Mouse (Mus musculus) heart, embryonic 16.5 days (tissue): ENCODE data around the gene Zfp467. TPM values are rescaled to one million over a fixed set of nuclear protein-coding genes. Genes with fewer than 3 reads are reported as not detected.

Experiments
- ATAC-seq: fragments of 200-750 bp; cut with Nextera tagmentation; replicated peaks from 2 replicates; pipeline ENCODE4 v1.8.0; 2017; ENCODE audit warnings: moderate number of reproducible peaks; ENCODE audit not compliant: insufficient read depth, low FRiP score; ENCODE audit errors: extremely low read depth
- H3K27ac ChIP-seq: fragments of 300-500 bp; sonication (generic); 2 replicates; pipeline ENCODE4 v1.5.1; 2014; ENCODE audit warnings: mild to moderate bottlenecking, low read length, control low read depth, moderate library complexity
- H3K27me3 ChIP-seq: fragments of 300-500 bp; sonication (generic); 2 replicates; pipeline ENCODE4 v1.6.1; 2014; ENCODE audit warnings: low read length, mixed read lengths; ENCODE audit not compliant: control insufficient read depth, insufficient read depth
- H3K36me3 ChIP-seq: fragments of 300-500 bp; sonication (generic); 2 replicates; pipeline ENCODE4 v1.6.1; 2014; ENCODE audit not compliant: control insufficient read depth, insufficient read depth
- H3K4me1 ChIP-seq: fragments of 300-500 bp; sonication (generic); 2 replicates; pipeline ENCODE4 v1.6.1; 2014; ENCODE audit warnings: low read length, mixed read lengths; ENCODE audit not compliant: control insufficient read depth, insufficient read depth
- H3K4me2 ChIP-seq: fragments of 300-500 bp; sonication (generic); 2 replicates; pipeline ENCODE4 v1.6.1; 2014; ENCODE audit warnings: low read depth, mild to moderate bottlenecking, control low read depth, low read length
- H3K4me3 ChIP-seq: fragments of 300-500 bp; sonication (generic); 2 replicates; pipeline ENCODE4 v1.5.1; 2014; ENCODE audit warnings: mild to moderate bottlenecking, control low read depth, low read length
- H3K9ac ChIP-seq: fragments of 300-500 bp; sonication (generic); 2 replicates; pipeline ENCODE4 v1.6.1; 2014; ENCODE audit warnings: low read length, control low read depth
- H3K9me3 ChIP-seq: fragments of 300-500 bp; sonication (generic); replicated peaks from 2 replicates; pipeline ENCODE4 v1.6.1; 2016; ENCODE audit warnings: low read length; ENCODE audit not compliant: control insufficient read depth
- WGBS: fragments of 180-500 bp; shearing (Covaris S2); extraction: QIAGEN DNeasy Blood & Tissue Kit; methylation state at CpG from one replicate; pipeline ENCODE4 v1.1.7; 2014; 5-methylcytosine and 5-hydroxymethylcytosine counted together
- polyA plus RNA-seq: library from polyadenylated mRNA; unstranded; fragments of >200 nt; fragmentation: Nextera tagmentation; extraction: Ambion mirVana; gene quantifications from 2 replicates; pipeline ENCODE4 v1.2.1, GENCODE M21; 2015

The Zfp467 gene
- polyA plus RNA-seq, 1 experiment from 2014 or later, result 22.1 TPM

DNA sequence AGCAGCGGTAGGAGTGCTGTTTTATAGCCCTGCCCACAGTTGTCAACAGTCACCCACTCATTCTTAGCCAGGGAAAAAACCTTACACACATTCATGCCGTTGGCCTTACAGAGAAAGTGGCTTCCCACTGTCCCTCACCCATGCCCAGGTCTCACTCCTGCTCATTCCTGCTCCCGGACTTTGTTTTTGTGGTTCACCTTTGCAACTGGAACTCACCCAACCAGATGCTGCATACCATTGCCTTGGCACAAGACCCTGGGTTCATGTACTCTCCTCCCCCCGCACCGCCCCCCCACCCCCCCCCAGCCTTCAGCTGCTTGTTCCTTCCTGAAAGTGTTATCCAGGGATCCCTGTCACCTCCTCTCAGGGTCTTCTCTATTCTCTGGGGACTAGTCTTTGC, 10.5 kb downstream of the Zfp467 start:
- no peak overlapping the region for H3K4me3 ChIP-seq
- no peak overlapping the region for H3K9ac ChIP-seq
- H3K4me1 ChIP-seq, result peaks cover 8% of the 10 kb centered on the region; the same call in 1 of the 2 replicates
- H3K27ac ChIP-seq, result no peak overlapping the region
- H3K36me3 ChIP-seq, result peaks cover 15% of the 10 kb centered on the region
- H3K9me3 ChIP-seq, result no peaks in the 10 kb centered on the region
- 48% methylated on average over 5 of the region's 5 CpGs for WGBS
- H3K4me2 ChIP-seq, result no peak overlapping the region
- no peak for ATAC-seq
- H3K27me3 ChIP-seq, result peaks cover 5% of the 10 kb centered on the region; the same call in 1 of the 2 replicates

DNA sequence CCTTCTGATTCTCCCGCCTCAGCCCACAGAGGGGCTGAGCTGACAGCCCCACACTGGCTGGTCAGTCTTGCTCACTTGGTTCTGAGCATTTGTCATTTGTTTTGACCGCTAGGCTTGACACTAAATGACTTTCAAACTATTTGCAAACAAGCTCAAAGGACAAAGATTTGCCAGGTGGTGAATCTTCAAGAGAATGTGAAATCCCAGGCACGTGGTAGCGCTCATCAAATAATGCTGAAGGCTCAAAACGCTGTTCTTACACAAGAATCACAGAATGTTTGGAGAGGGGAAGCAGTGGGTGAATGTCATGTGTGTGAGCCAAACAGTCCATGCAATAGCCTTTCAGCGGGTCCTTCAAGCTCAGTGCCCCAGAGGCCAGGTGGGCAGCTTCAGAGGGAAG, 11.0 kb downstream of the Zfp467 start:
- peaks cover 3% of the 10 kb centered on the region; the same call in 1 of the 2 replicates for H3K27me3 ChIP-seq

GRCm38 (mm10) chr6:48432893-48433816, 12.5 kb downstream of the Zfp467 start:
- H3K27me3 ChIP-seq, result no peaks in the 10 kb centered on the region; the same call in 1 of the 2 replicates
- peaks cover 8% of the 10 kb centered on the region; the same call in 1 of the 2 replicates for H3K4me1 ChIP-seq
- peaks cover 6% of the 10 kb centered on the region for H3K36me3 ChIP-seq
- H3K4me2 ChIP-seq, result no peak overlapping the region
- no peak overlapping the region for H3K4me3 ChIP-seq
- no peak overlapping the region for H3K27ac ChIP-seq
- no peak overlapping the region for H3K9ac ChIP-seq
- no peaks in the 10 kb centered on the region for H3K9me3 ChIP-seq
- ATAC-seq, result no peak
- WGBS, result 40% methylated on average over 12 of the region's 12 CpGs

More for the DNA sequence above, 11.0 kb downstream of the Zfp467 start:
- Histone ChIP-seq H3K36me3 (peaks cover 15% of the 10 kb centered on the region), H3K4me1 (peaks cover 8% of the 10 kb centered on the region; the same call in 1 of the 2 replicates), H3K9me3 (no peaks in the 10 kb centered on the region), H3K4me2 (no peak overlapping the region), H3K9ac (no peak overlapping the region), H3K27ac (no peak overlapping the region), H3K4me3 (no peak overlapping the region)
- WGBS, result 66% methylated on average over 6 of the region's 6 CpGs
- no peak for ATAC-seq

DNA sequence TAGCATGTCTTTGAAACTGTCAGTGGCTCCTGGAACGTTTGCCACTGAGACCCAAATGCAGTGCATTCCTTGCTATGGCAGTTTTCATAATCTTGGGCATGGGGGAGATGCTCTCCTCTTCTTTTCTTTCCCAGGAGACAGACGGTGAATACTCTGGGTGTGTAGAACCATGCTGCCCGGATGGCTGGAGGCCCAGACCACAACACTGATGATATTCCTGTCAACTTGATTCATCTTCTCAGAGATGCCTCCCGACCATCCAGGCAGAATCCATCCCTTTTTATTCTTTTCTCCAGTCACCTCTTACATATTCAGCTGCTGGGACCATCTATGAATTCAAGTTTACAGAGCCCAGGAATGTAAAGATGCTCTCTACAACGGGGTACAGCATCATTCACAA, 14.9 kb downstream of the Zfp467 start:
- no peak overlapping the region for H3K9ac ChIP-seq
- no peak overlapping the region for H3K27ac ChIP-seq
- H3K9me3 ChIP-seq, result no peaks in the 10 kb centered on the region
- H3K27me3 ChIP-seq, result no peaks in the 10 kb centered on the region
- WGBS, result 77% methylated on average over 5 of the region's 5 CpGs
- H3K36me3 ChIP-seq, result no peaks in the 10 kb centered on the region
- H3K4me2 ChIP-seq, result no peak overlapping the region
- H3K4me1 ChIP-seq, result peaks cover 4% of the 10 kb centered on the region; the same call in 1 of the 2 replicates
- no peak overlapping the region for H3K4me3 ChIP-seq
- no peak for ATAC-seq

GRCm38 (mm10) chr6:48428769-48429557, 16.7 kb downstream of the Zfp467 start:
- Histone ChIP-seq H3K27me3 (no peaks in the 10 kb centered on the region), H3K9ac (no peak overlapping the region), H3K4me1 (peaks cover 4% of the 10 kb centered on the region; the same call in 1 of the 2 replicates), H3K4me3 (no peak overlapping the region), H3K4me2 (no peak overlapping the region), H3K36me3 (no peaks in the 10 kb centered on the region), H3K27ac (no peak overlapping the region), H3K9me3 (no peaks in the 10 kb centered on the region)
- WGBS, result 56% methylated on average over 4 of the region's 4 CpGs
- ATAC-seq, result no peak

- no peaks in the 10 kb centered on the region for H3K36me3 ChIP-seq
- no peaks in the 10 kb centered on the region for H3K9me3 ChIP-seq
- no peak overlapping the region for H3K4me2 ChIP-seq
- H3K27ac ChIP-seq, result no peak overlapping the region
- H3K4me1 ChIP-seq, result no peaks in the 10 kb centered on the region
- WGBS, result 71% methylated on average over 5 of the region's 5 CpGs
- H3K4me3 ChIP-seq, result no peak overlapping the region
- no peak for ATAC-seq
- no peak overlapping the region for H3K9ac ChIP-seq
- no peaks in the 10 kb centered on the region for H3K27me3 ChIP-seq
Measured at GRCm38 (mm10) chr6:48426956-48427355, 18.7 kb downstream of the Zfp467 start.

DNA sequence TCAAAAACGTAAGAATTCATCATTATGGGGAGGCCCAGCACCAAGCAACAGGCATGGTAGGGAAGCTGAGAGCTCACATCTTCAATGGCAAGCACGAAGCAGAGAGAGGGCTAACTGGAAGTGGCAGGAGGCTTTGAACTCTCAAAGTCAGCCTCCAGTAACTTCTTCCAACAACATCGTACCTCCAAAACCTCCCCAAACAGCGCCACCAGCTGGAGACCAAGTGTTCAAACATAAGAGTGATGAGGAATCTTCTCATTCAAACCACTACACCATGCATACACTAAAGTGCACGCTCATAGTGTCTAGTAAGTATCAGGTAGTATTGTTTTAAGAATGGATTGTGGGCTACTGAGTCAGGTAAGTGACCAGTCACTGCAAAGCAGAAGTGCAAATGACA, 21.6 kb downstream of the Zfp467 start:
- no peaks in the 10 kb centered on the region for H3K27me3 ChIP-seq
- H3K9me3 ChIP-seq, result no peaks in the 10 kb centered on the region
- no peak overlapping the region for H3K4me2 ChIP-seq
- H3K4me3 ChIP-seq, result no peak overlapping the region
- no peak overlapping the region for H3K9ac ChIP-seq
- no peaks in the 10 kb centered on the region for H3K36me3 ChIP-seq
- 62% methylated on average over 5 of the region's 5 CpGs for WGBS
- H3K27ac ChIP-seq, result no peak overlapping the region
- no peaks in the 10 kb centered on the region for H3K4me1 ChIP-seq
- no peak for ATAC-seq

- H3K27ac ChIP-seq, result no peak overlapping the region
- H3K36me3 ChIP-seq, result no peaks in the 10 kb centered on the region
- no peak overlapping the region for H3K9ac ChIP-seq
- WGBS, result 68% methylated on average over 3 of the region's 3 CpGs
- no peak overlapping the region for H3K4me3 ChIP-seq
- no peak overlapping the region for H3K4me2 ChIP-seq
- H3K4me1 ChIP-seq, result no peaks in the 10 kb centered on the region
- no peak for ATAC-seq
- no peaks in the 10 kb centered on the region for H3K27me3 ChIP-seq
- H3K9me3 ChIP-seq, result no peaks in the 10 kb centered on the region
Measured at GRCm38 (mm10) chr6:48423336-48423735, 22.3 kb downstream of the Zfp467 start.

DNA sequence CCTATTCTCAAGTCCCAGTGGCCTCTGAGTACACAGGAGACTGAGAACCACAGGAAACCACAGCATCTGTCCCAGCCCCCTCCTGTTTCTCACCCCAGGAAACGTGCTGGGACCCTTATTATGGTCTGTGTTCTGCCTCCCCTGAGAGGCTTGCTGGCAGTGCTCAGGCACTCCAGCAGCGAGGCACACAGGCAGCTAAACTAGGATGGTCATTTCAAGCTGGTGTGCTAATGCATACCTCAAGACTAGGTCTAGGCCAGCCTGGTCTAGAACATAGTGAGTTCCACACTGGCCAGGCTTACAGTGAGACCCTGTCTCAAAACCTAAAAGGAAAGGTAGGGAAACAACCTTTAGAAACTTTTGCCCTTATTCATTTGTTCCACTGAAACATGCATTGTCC, 25.0 kb downstream of the Zfp467 start:
- no peak overlapping the region for H3K4me2 ChIP-seq
- H3K4me1 ChIP-seq, result no peaks in the 10 kb centered on the region
- H3K9ac ChIP-seq, result no peak overlapping the region
- H3K27me3 ChIP-seq, result no peaks in the 10 kb centered on the region
- H3K4me3 ChIP-seq, result no peak overlapping the region
- no peak overlapping the region for H3K27ac ChIP-seq
- ATAC-seq, result 0 out of 2 replicates have a peak, but pooled peaks have one; percentile 24
- peaks cover 10% of the 10 kb centered on the region for H3K36me3 ChIP-seq
- no peaks in the 10 kb centered on the region for H3K9me3 ChIP-seq
- WGBS, result 16% methylated on average over 2 of the region's 2 CpGs
